Mouse (Mus musculus) kidney, adult 8-10 months (tissue): ENCODE results near the gene Epha3.

Source experiments
- DNase-seq, 2 experiments: peaks; one replicate each; pipeline ENCODE4 v3.0.0; 2022

Gene Epha3

GRCm38 (mm10) chr16:63650760-63651159, 213.2 kb downstream of the Epha3 start:
- no peak for DNase-seq

- no peak for DNase-seq
These were observed 217.4 kb downstream of the Epha3 start for GRCm38 (mm10) chr16:63646577-63646976.

- no peak for DNase-seq
These were observed 221.3 kb downstream of the Epha3 start for GRCm38 (mm10) chr16:63642641-63643040.

- peak in 1 of 2 experiments; percentile 11 for DNase-seq
These were observed 222.4 kb downstream of the Epha3 start for GRCm38 (mm10) chr16:63641603-63642002.

- no peak for DNase-seq
These were observed 225.3 kb downstream of the Epha3 start for GRCm38 (mm10) chr16:63638701-63639100.

GRCm38 (mm10) chr16:63633748-63634166, 230.2 kb downstream of the Epha3 start:
- no peak for DNase-seq

GRCm38 (mm10) chr16:63625229-63625628, 238.7 kb downstream of the Epha3 start:
- DNase-seq: no peak

- DNase-seq: no peak
These were observed 242.1 kb downstream of the Epha3 start for GRCm38 (mm10) chr16:63621845-63622244.

- DNase-seq: no peak
These were observed 248.6 kb downstream of the Epha3 start for GRCm38 (mm10) chr16:63615396-63615795.

- no peak for DNase-seq
These were observed 251.0 kb downstream of the Epha3 start for GRCm38 (mm10) chr16:63613006-63613405.

- DNase-seq: no peak
These were observed 263.7 kb downstream of the Epha3 start for GRCm38 (mm10) chr16:63600229-63600628.

- no peak for DNase-seq
These were observed 269.3 kb downstream of the Epha3 start for GRCm38 (mm10) chr16:63594656-63595055.

- no peak for DNase-seq
These were observed 294.2 kb downstream of the Epha3 start for GRCm38 (mm10) chr16:63569746-63570145.

GRCm38 (mm10) chr16:63566106-63566836, 297.7 kb downstream of the Epha3 start:
- DNase-seq: no peak

GRCm38 (mm10) chr16:63556410-63557146, 307.4 kb downstream of the Epha3 start:
- DNase-seq: no peak

GRCm38 (mm10) chr16:63552531-63552930, 311.4 kb downstream of the Epha3 start:
- DNase-seq: no peak

GRCm38 (mm10) chr16:63539489-63539888, 324.5 kb downstream of the Epha3 start:
- DNase-seq: no peak

- DNase-seq: no peak
These were observed 335.2 kb downstream of the Epha3 start for GRCm38 (mm10) chr16:63528821-63529220.

GRCm38 (mm10) chr16:63517636-63518035, 346.3 kb downstream of the Epha3 start:
- no peak for DNase-seq

- DNase-seq: no peak
These were observed 353.9 kb downstream of the Epha3 start for GRCm38 (mm10) chr16:63510069-63510468.

GRCm38 (mm10) chr16:63506437-63506836, 357.5 kb downstream of the Epha3 start:
- no peak for DNase-seq

- no peak for DNase-seq
These were observed 362.5 kb downstream of the Epha3 start for GRCm38 (mm10) chr16:63501456-63501855.

GRCm38 (mm10) chr16:63500975-63501393, 363.0 kb downstream of the Epha3 start:
- no peak for DNase-seq
